Mouse (Mus musculus) embryonic fibroblast, embryonic 13.5 days (primary cell): ENCODE data around the gene Zfp13.

Experiments
- CTCF ChIP-seq: IDR thresholded peaks from 2 replicates; pipeline ENCODE4 v1.5.1; 2011; ENCODE audit warnings: mild to moderate bottlenecking, control low read depth, low read length, moderate library complexity, borderline replicate concordance; ENCODE audit not compliant: insufficient read depth
- POLR2A ChIP-seq: IDR thresholded peaks from 2 replicates; pipeline ENCODE4 v1.6.1; 2011; ENCODE audit warnings: low read depth, mild to moderate bottlenecking, control low read depth, low read length, moderate library complexity

DNA sequence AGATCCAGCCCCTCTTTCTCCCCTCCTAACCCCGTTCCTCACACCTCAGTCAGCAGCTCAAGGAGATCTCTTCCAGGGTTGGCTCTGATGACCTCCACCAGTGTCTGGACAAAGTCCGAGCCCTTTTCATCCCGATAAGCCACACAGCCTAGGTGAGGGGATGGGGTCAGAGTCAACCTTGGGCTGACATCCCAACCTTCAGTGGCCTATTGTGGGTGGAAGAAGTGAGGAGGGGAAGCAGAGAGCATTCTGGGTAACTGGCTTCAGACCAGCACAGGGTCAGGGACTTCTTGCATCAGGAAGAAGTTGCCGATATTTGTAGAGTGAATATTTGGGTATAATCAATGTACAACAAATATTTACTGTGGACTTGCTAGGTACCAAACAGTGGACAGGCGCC lies 47.3 kb downstream of the Zfp13 start:
- TF ChIP-seq CTCF, result no peak
- TF ChIP-seq POLR2A, result no peak
